Mouse (Mus musculus) neural tube, embryonic 14.5 days (tissue): ENCODE measurements around the gene Plekha3. TPM values are rescaled to one million over a fixed set of nuclear protein-coding genes. Genes with fewer than 3 reads are reported as not detected.

Experiments
- ATAC-seq: fragments of 200-750 bp; cut with Nextera tagmentation; 2 replicates; pipeline ENCODE4 v1.8.0; 2017; ENCODE audit warnings: low read depth, mild to moderate bottlenecking, moderate TSS enrichment, moderate library complexity
- H3K27ac ChIP-seq: fragments of 300-500 bp; sonication (generic); 2 replicates; pipeline ENCODE4 v1.5.1; 2014; ENCODE audit warnings: low read depth, mild to moderate bottlenecking, control low read depth, low read length, moderate library complexity, mixed read lengths
- H3K27me3 ChIP-seq: fragments of 300-500 bp; sonication (generic); 2 replicates; pipeline ENCODE4 v1.6.1; 2014; ENCODE audit warnings: low read length; ENCODE audit not compliant: control insufficient read depth, insufficient read depth
- H3K36me3 ChIP-seq: fragments of 300-500 bp; sonication (generic); 2 replicates; pipeline ENCODE4 v1.6.1; 2014; ENCODE audit warnings: low read length, mixed read lengths; ENCODE audit not compliant: control insufficient read depth, insufficient read depth
- H3K4me1 ChIP-seq: fragments of 300-500 bp; sonication (generic); 2 replicates; pipeline ENCODE4 v1.6.1; 2014; ENCODE audit warnings: low read length; ENCODE audit not compliant: control insufficient read depth, insufficient read depth
- H3K4me2 ChIP-seq: fragments of 300-500 bp; sonication (generic); 2 replicates; pipeline ENCODE4 v1.6.1; 2014; ENCODE audit warnings: mild to moderate bottlenecking, low read depth, low read length, control low read depth
- H3K4me3 ChIP-seq: fragments of 300-500 bp; sonication (generic); 2 replicates; pipeline ENCODE4 v1.5.1; 2014; ENCODE audit warnings: low read depth, low read length, control low read depth, mixed read lengths
- H3K9ac ChIP-seq: fragments of 300-500 bp; sonication (generic); replicated peaks from 2 replicates; pipeline ENCODE4 v1.6.1; 2014; ENCODE audit warnings: low read depth, mild to moderate bottlenecking, control low read depth, low read length, mixed read lengths
- H3K9me3 ChIP-seq: fragments of 300-500 bp; sonication (generic); 2 replicates; pipeline ENCODE4 v1.6.1; 2016; ENCODE audit warnings: low read length; ENCODE audit not compliant: control insufficient read depth
- WGBS: fragments of 180-500 bp; shearing (Covaris S2); extraction: QIAGEN DNeasy Blood & Tissue Kit; methylation state at CpG from one replicate; pipeline ENCODE4 v1.1.7; 2014; 5-methylcytosine and 5-hydroxymethylcytosine counted together
- polyA plus RNA-seq: library from polyadenylated mRNA; unstranded; fragments of >200 nt; fragmentation: Nextera tagmentation; extraction: Ambion mirVana; gene quantifications from 2 replicates; pipeline ENCODE4 v1.2.1, GENCODE M21; 2014

The Plekha3 gene
- polyA plus RNA-seq, 1 experiment from 2014 or later = 11.4 TPM

DNA sequence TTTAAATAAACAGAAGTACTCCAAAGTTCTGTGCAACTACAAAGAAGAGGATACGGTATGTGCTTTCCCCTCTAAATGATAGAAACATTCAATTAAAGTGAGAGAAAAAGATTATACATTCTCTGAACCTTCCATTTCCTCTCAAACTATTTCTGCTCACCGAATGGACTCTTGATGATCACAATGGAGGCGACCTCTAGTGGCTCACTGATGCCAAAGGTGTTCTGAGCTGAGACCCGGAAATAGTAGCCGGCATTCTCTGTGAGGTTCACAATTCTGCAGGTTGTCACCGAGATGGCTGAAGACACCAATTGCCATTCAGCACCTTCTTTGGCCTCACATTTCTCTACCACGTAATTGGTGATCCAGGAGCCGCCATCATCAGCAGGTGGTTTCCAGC, 39.9 kb downstream of the Plekha3 start:
- 75% methylated on average over 8 of the region's 8 CpGs for WGBS
- no peak overlapping the region for H3K4me2 ChIP-seq
- no peaks in the 10 kb centered on the region for H3K36me3 ChIP-seq
- peaks cover 20% of the 10 kb centered on the region; the same call in 1 of the 2 replicates for H3K9me3 ChIP-seq
- H3K4me1 ChIP-seq = no peaks in the 10 kb centered on the region
- no peak for ATAC-seq
- no peak overlapping the region for H3K9ac ChIP-seq
- H3K27me3 ChIP-seq = no peaks in the 10 kb centered on the region
- no peak overlapping the region for H3K4me3 ChIP-seq
- no peak overlapping the region for H3K27ac ChIP-seq

DNA sequence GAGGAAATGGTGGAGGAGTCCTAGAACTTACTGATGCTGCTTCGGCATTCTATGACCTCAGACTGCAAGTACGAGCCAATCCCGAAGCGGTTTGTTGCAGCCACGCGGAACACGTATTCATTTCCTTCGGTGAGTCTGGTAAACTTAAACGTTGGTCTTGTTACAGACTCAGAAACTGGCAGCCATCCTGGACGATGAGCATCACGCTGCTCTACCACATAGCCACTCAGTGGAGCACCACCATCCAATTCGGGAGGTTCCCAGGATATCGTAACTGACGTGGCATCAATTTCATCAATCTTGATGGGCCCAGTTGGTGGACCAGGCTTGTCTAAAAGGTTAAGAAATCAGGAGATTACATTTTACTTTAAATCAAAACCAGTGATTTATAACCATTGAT, 44.6 kb downstream of the Plekha3 start:
- 97% methylated on average over 14 of the region's 14 CpGs for WGBS
- H3K4me2 ChIP-seq = no peak overlapping the region
- H3K27ac ChIP-seq = no peak overlapping the region
- no peak for ATAC-seq
- no peaks in the 10 kb centered on the region for H3K27me3 ChIP-seq
- H3K9me3 ChIP-seq = peaks cover 13% of the 10 kb centered on the region; the same call in 1 of the 2 replicates
- H3K4me3 ChIP-seq = no peak overlapping the region
- no peaks in the 10 kb centered on the region for H3K36me3 ChIP-seq
- H3K9ac ChIP-seq = no peak overlapping the region
- H3K4me1 ChIP-seq = no peaks in the 10 kb centered on the region

Other genes starting within 250 kb of the Plekha3 start
- 116 and 120 TPM in 2 replicates for gene Prkra, start 27.3 kb upstream of the Plekha3 start, polyA plus RNA-seq
- 0.73 and 0.92 TPM in 2 replicates for gene Pjvk, start 26.8 kb upstream of the Plekha3 start, polyA plus RNA-seq
- gene Fkbp7, start 2.2 kb upstream of the Plekha3 start, polyA plus RNA-seq = 9.0 and 23.0 TPM in 2 replicates